Mouse (Mus musculus) limb, embryonic 14.5 days (tissue): ENCODE results near the gene Sh3bp4. TPM values are rescaled to one million over a fixed set of nuclear protein-coding genes. Genes with fewer than 3 reads are reported as not detected.

Source experiments
- ATAC-seq: fragments of 200-750 bp; cut with Nextera tagmentation; 2 replicates; pipeline ENCODE4 v1.8.0; 2017; ENCODE audit warnings: low read depth, moderate number of reproducible peaks, moderate TSS enrichment; ENCODE audit not compliant: low FRiP score
- DNase-seq: peaks from one replicate; pipeline ENCODE4 v3.0.0-alpha.2; 2015; ENCODE audit warnings: low spot score
- H3K27ac ChIP-seq: fragments of 300-500 bp; sonication (generic); replicated peaks from 2 replicates; pipeline ENCODE4 v1.5.1; 2014; ENCODE audit warnings: low read depth, mild to moderate bottlenecking, low read length, moderate library complexity, mixed read lengths
- H3K27me3 ChIP-seq: fragments of 300-500 bp; sonication (generic); 2 replicates; pipeline ENCODE4 v1.6.1; 2014; ENCODE audit warnings: low read length, mixed read lengths; ENCODE audit not compliant: control insufficient read depth, insufficient read depth
- H3K36me3 ChIP-seq: fragments of 300-500 bp; sonication (generic); 2 replicates; pipeline ENCODE4 v1.6.1; 2014; ENCODE audit warnings: mild to moderate bottlenecking, low read length, moderate library complexity, mixed read lengths; ENCODE audit not compliant: control insufficient read depth, insufficient read depth
- H3K4me1 ChIP-seq: fragments of 300-500 bp; sonication (generic); 2 replicates; pipeline ENCODE4 v1.6.1; 2014; ENCODE audit warnings: antibody characterized with exemption, low read length, mixed read lengths; ENCODE audit not compliant: control insufficient read depth, insufficient read depth
- H3K4me2 ChIP-seq: fragments of 300-500 bp; sonication (generic); replicated peaks from 2 replicates; pipeline ENCODE4 v1.6.1; 2014; ENCODE audit warnings: low read depth, mild to moderate bottlenecking, low read length, moderate library complexity; ENCODE audit not compliant: severe bottlenecking
- H3K4me3 ChIP-seq: fragments of 300-500 bp; sonication (generic); replicated peaks from 2 replicates; pipeline ENCODE4 v1.5.1; 2014; ENCODE audit warnings: low read length
- H3K9ac ChIP-seq: fragments of 300-500 bp; sonication (generic); 2 replicates; pipeline ENCODE4 v1.6.1; 2014; ENCODE audit warnings: mild to moderate bottlenecking, low read depth, low read length, moderate library complexity; ENCODE audit not compliant: severe bottlenecking
- H3K9me3 ChIP-seq: fragments of 300-500 bp; sonication (generic); 2 replicates; pipeline ENCODE4 v1.6.1; 2016; ENCODE audit warnings: low read length; ENCODE audit not compliant: control insufficient read depth
- POLR2A ChIP-seq: fragments of 200-500 bp; IDR thresholded peaks from 2 replicates; pipeline ENCODE4 v1.8.0; 2012; ENCODE audit warnings: inconsistent platforms, mild to moderate bottlenecking, moderate library complexity, borderline replicate concordance; ENCODE audit not compliant: insufficient read depth, insufficient read length; ENCODE audit errors: extremely low read depth
- WGBS: fragments of 180-500 bp; shearing (Covaris S2); extraction: QIAGEN DNeasy Blood & Tissue Kit; methylation state at CpG from one replicate; pipeline ENCODE4 v1.1.7; 2014; 5-methylcytosine and 5-hydroxymethylcytosine counted together
- polyA plus RNA-seq, 2 experiments: library from polyadenylated mRNA; depleted of rRNA in 1 of 2; stranded (reverse) in 1 of 2; unstranded in 1 of 2; fragments of >200 nt; fragmentation: Nextera tagmentation in 1 of 2; extraction: Ambion mirVana in 1 of 2; gene quantifications; 2 replicates each; pipeline versions ENCODE4 v1.2.1 to v1.2.3; 2012 to 2014

Sh3bp4 gene
- polyA plus RNA-seq, 2 experiments: 20.4 to 20.8 TPM

- ATAC-seq: no peak
- no peaks in the 10 kb centered on the region for H3K9me3 ChIP-seq
- H3K27me3 ChIP-seq: no peaks in the 10 kb centered on the region
- DNase-seq: no peak
- H3K36me3 ChIP-seq: no peaks in the 10 kb centered on the region
- H3K9ac ChIP-seq: no peak overlapping the region
- H3K27ac ChIP-seq: no peak overlapping the region
- H3K4me1 ChIP-seq: no peaks in the 10 kb centered on the region
- no peak overlapping the region for H3K4me2 ChIP-seq
- no peak for TF ChIP-seq POLR2A
- H3K4me3 ChIP-seq: no peak overlapping the region
These were observed 114.6 kb downstream of the Sh3bp4 start for GRCm38 (mm10) chr1:89184839-89185238.

- H3K27ac ChIP-seq: no peak overlapping the region
- ATAC-seq (no peak), DNase-seq (no peak)
- no peak overlapping the region for H3K4me3 ChIP-seq
- WGBS: 73% methylated on average over 7 of the region's 7 CpGs
- H3K9me3 ChIP-seq: no peaks in the 10 kb centered on the region
- no peaks in the 10 kb centered on the region for H3K27me3 ChIP-seq
- no peak overlapping the region for H3K4me2 ChIP-seq
- no peak overlapping the region for H3K9ac ChIP-seq
- H3K36me3 ChIP-seq: no peaks in the 10 kb centered on the region
- 0 out of 2 replicates have a peak, but pooled peaks cover 3% of the 10 kb centered on the region for H3K4me1 ChIP-seq
- TF ChIP-seq POLR2A: no peak
These were observed 117.2 kb downstream of the Sh3bp4 start for GRCm38 (mm10) chr1:89187441-89187840.

GRCm38 (mm10) chr1:89188091-89188490 is 117.9 kb downstream of the Sh3bp4 start:
- 41% methylated on average over 4 of the region's 4 CpGs for WGBS
- Histone ChIP-seq H3K4me3 (no peak overlapping the region), H3K27me3 (no peaks in the 10 kb centered on the region), H3K27ac (no peak overlapping the region), H3K36me3 (no peaks in the 10 kb centered on the region), H3K9me3 (no peaks in the 10 kb centered on the region), H3K4me1 (0 out of 2 replicates have a peak, but pooled peaks cover 3% of the 10 kb centered on the region), H3K4me2 (no peak overlapping the region), H3K9ac (no peak overlapping the region)
- no peak for TF ChIP-seq POLR2A
- no peak for DNase-seq
- ATAC-seq: no peak

GRCm38 (mm10) chr1:89189204-89189603 is 119.0 kb downstream of the Sh3bp4 start:
- DNase-seq: no peak
- Histone ChIP-seq H3K36me3 (no peaks in the 10 kb centered on the region), H3K27ac (no peak overlapping the region), H3K9ac (no peak overlapping the region), H3K4me3 (no peak overlapping the region), H3K9me3 (no peaks in the 10 kb centered on the region), H3K4me2 (no peak overlapping the region), H3K4me1 (0 out of 2 replicates have a peak, but pooled peaks cover 3% of the 10 kb centered on the region), H3K27me3 (no peaks in the 10 kb centered on the region)
- no peak for TF ChIP-seq POLR2A
- WGBS: 70% methylated on average over 5 of the region's 5 CpGs
- no peak for ATAC-seq

- no peak for TF ChIP-seq POLR2A
- 0 out of 2 replicates have a peak, but pooled peaks cover 3% of the 10 kb centered on the region for H3K4me1 ChIP-seq
- no peaks in the 10 kb centered on the region for H3K27me3 ChIP-seq
- H3K27ac ChIP-seq: no peak overlapping the region
- DNase-seq (peak; percentile 61), ATAC-seq (no peak)
- no peak overlapping the region for H3K4me3 ChIP-seq
- 22% methylated on average over 7 of the region's 7 CpGs for whole genome bisulfite sequencing
- no peaks in the 10 kb centered on the region for H3K36me3 ChIP-seq
- no peaks in the 10 kb centered on the region for H3K9me3 ChIP-seq
- H3K4me2 ChIP-seq: no peak overlapping the region
- no peak overlapping the region for H3K9ac ChIP-seq
These were observed 120.4 kb downstream of the Sh3bp4 start for GRCm38 (mm10) chr1:89190621-89191020.
